Mouse (Mus musculus) hindbrain, embryonic 15.5 days (tissue): ENCODE results near the gene Kctd13. TPM values are rescaled to one million over a fixed set of nuclear protein-coding genes. Genes with fewer than 3 reads are reported as not detected.

Source experiments
- polyA plus RNA-seq: library from polyadenylated mRNA; unstranded; fragments of >200 nt; fragmentation: Nextera tagmentation; extraction: Ambion mirVana; gene quantifications from 2 replicates; pipeline ENCODE4 v1.2.1, GENCODE M21; 2015

Gene Kctd13
- polyA plus RNA-seq, 1 experiment from 2014 or later = 130 TPM

Other genes starting within 250 kb of the Kctd13 start
- 139 and 143 TPM in 2 replicates for gene Bola2, start 233.5 kb upstream of the Kctd13 start, polyA plus RNA-seq
- gene Slx1b, start 233.1 kb upstream of the Kctd13 start, polyA plus RNA-seq = 16.2 and 16.7 TPM in 2 replicates
- 104 and 108 TPM in 2 replicates for gene Coro1a, start 221.1 kb upstream of the Kctd13 start, polyA plus RNA-seq
- 107 and 115 TPM in 2 replicates for gene Mapk3, start 169.3 kb upstream of the Kctd13 start, polyA plus RNA-seq
- 1.5 TPM in 2 replicates for gene Gdpd3, start 162.5 kb upstream of the Kctd13 start, polyA plus RNA-seq
- gene Ypel3, start 151.9 kb upstream of the Kctd13 start, polyA plus RNA-seq = 191 and 203 TPM in 2 replicates
- gene Tbx6, start 147.4 kb upstream of the Kctd13 start, polyA plus RNA-seq = 0.62 and 0.75 TPM in 2 replicates
- 174 and 176 TPM in 2 replicates for gene Ppp4c, start 136.4 kb upstream of the Kctd13 start, polyA plus RNA-seq
- gene Fam57b, start 131.2 kb upstream of the Kctd13 start, polyA plus RNA-seq = 49.9 and 60.8 TPM in 2 replicates
- 0.43 TPM in 1 of 2 replicates, not detected in the other for gene 4930451I11Rik, start 97.2 kb upstream of the Kctd13 start, polyA plus RNA-seq
- 28.2 and 28.8 TPM in 2 replicates for gene Doc2a, start 81.5 kb upstream of the Kctd13 start, polyA plus RNA-seq
- 22.6 and 24.0 TPM in 2 replicates for gene Hirip3, start 66.9 kb upstream of the Kctd13 start, polyA plus RNA-seq
- 91.5 and 94.6 TPM in 2 replicates for gene Ino80e, start 66.5 kb upstream of the Kctd13 start, polyA plus RNA-seq
- 56.2 and 58.1 TPM in 2 replicates for gene Taok2, start 44.2 kb upstream of the Kctd13 start, polyA plus RNA-seq
- 28.6 and 30.4 TPM in 2 replicates for gene Tmem219, start 6.0 kb upstream of the Kctd13 start, polyA plus RNA-seq
- 9.8 and 10.1 TPM in 2 replicates for gene Asphd1, start 20.7 kb downstream of the Kctd13 start, polyA plus RNA-seq
- gene Sez6l2, start 21.7 kb downstream of the Kctd13 start, polyA plus RNA-seq = 49.3 and 55.9 TPM in 2 replicates
- gene Cdipt, start 47.0 kb downstream of the Kctd13 start, polyA plus RNA-seq = 131 and 140 TPM in 2 replicates
- 0.67 and 1.4 TPM in 2 replicates for gene Cdiptos, start 47.2 kb downstream of the Kctd13 start, polyA plus RNA-seq
- gene Mvp, start 85.7 kb downstream of the Kctd13 start, polyA plus RNA-seq = 4.8 and 5.5 TPM in 2 replicates
- 0.28 TPM in 1 of 2 replicates, not detected in the other for gene Pagr1b, start 87.6 kb downstream of the Kctd13 start, polyA plus RNA-seq
- gene Pagr1a, start 88.5 kb downstream of the Kctd13 start, polyA plus RNA-seq = 28.1 and 46.9 TPM in 2 replicates
- gene Gm42742, start 92.2 kb downstream of the Kctd13 start, polyA plus RNA-seq = 63.3 and 77.5 TPM in 2 replicates
- gene Prrt2, start 92.3 kb downstream of the Kctd13 start, polyA plus RNA-seq = 54.2 and 62.4 TPM in 2 replicates
- 84.0 and 87.3 TPM in 2 replicates for gene Maz, start 98.2 kb downstream of the Kctd13 start, polyA plus RNA-seq
- gene Kif22, start 113.6 kb downstream of the Kctd13 start, polyA plus RNA-seq = 26.1 and 31.7 TPM in 2 replicates
- not detected in 2 replicates for gene Zg16, start 158.4 kb downstream of the Kctd13 start, polyA plus RNA-seq
- gene AI467606, start 162.5 kb downstream of the Kctd13 start, polyA plus RNA-seq = 2.0 and 3.3 TPM in 2 replicates
- 0.70 and 1.1 TPM in 2 replicates for gene Qprt, start 193.3 kb downstream of the Kctd13 start, polyA plus RNA-seq
- gene Spn, start 208.9 kb downstream of the Kctd13 start, polyA plus RNA-seq = 0.05 and 0.06 TPM in 2 replicates